27 mouse cellular contexts compared by ENCODE assay signal in genomic region chr15:82829917-82830316, GRCm38 (mm10). TPM values are rescaled to one million over a fixed set of nuclear protein-coding genes. Genes with fewer than 3 reads are reported as not detected.
A peak's percentile ranks its signal among the peaks of the same experiment; 100 is the strongest.
DNase-seq lines count a peak whose midpoint lies in the region; ATAC-seq lines count a peak whose summit lies in the region.
"Had no signal": no experiment of that assay in that cellular context is flagged by ENCODE, and none has a peak within 500 bp of the region (broad histone marks: within the 10 kb centered on the region; RNA-seq: fewer than 3 reads in every experiment).

No protein-coding gene starts in this region.

- no peaks in the 10 kb centered on the region for H3K9me3 ChIP-seq in midbrain, embryonic 11.5 days (ENCODE audit: control insufficient read depth, low read length)
- no peaks in the 10 kb centered on the region for H3K9me3 ChIP-seq in midbrain, embryonic 15.5 days
- H3K9me3 ChIP-seq: embryonic facial prominence, embryonic 10.5 days; embryonic facial prominence, embryonic 12.5 days; forebrain, embryonic 13.5 days; forebrain, embryonic 15.5 days had no signal

- intact Hi-C loops in heart, postnatal 36 days (cut with DNase I), result no loop called here

- no peak overlapping the region for H3K4me3 ChIP-seq in midbrain, embryonic 11.5 days (ENCODE audit: low read depth, low read length)
- no peak overlapping the region for H3K4me3 ChIP-seq in midbrain, embryonic 15.5 days
- H3K4me3 ChIP-seq: embryonic facial prominence, embryonic 10.5 days; embryonic facial prominence, embryonic 12.5 days; forebrain, embryonic 13.5 days; forebrain, embryonic 15.5 days had no signal

- WGBS in midbrain, embryonic 11.5 days, result 88% methylated on average over 6 of the region's 6 CpGs
- 83% methylated on average over 6 of the region's 6 CpGs for WGBS in midbrain, embryonic 15.5 days

- no peaks in the 10 kb centered on the region for H3K4me1 ChIP-seq in midbrain, embryonic 11.5 days (ENCODE audit: control insufficient read depth, insufficient read depth, low read length)
- H3K4me1 ChIP-seq in midbrain, embryonic 15.5 days, result no peaks in the 10 kb centered on the region
- H3K4me1 ChIP-seq: embryonic facial prominence, embryonic 12.5 days had no signal

- H3K27ac ChIP-seq in midbrain, embryonic 11.5 days (ENCODE audit: low read depth, low read length), result no peak overlapping the region
- no peak overlapping the region for H3K27ac ChIP-seq in midbrain, embryonic 15.5 days
- H3K27ac ChIP-seq: embryonic facial prominence, embryonic 10.5 days; embryonic facial prominence, embryonic 12.5 days; forebrain, embryonic 13.5 days; forebrain, embryonic 15.5 days had no signal

- H3K27me3 ChIP-seq in midbrain, embryonic 11.5 days (ENCODE audit: control insufficient read depth, insufficient read depth, low read length), result no peaks in the 10 kb centered on the region
- H3K27me3 ChIP-seq in midbrain, embryonic 15.5 days (replicated peaks), result no peaks in the 10 kb centered on the region
- H3K27me3 ChIP-seq: embryonic facial prominence, embryonic 12.5 days; forebrain, embryonic 13.5 days; forebrain, embryonic 15.5 days had no signal

- DNase-seq in heart, adult 11 months, result peak; percentile 37
- DNase-seq in heart, postnatal 36 days, result no peak
- peak; percentile 17 for DNase-seq in midbrain, embryonic 11.5 days (ENCODE audit: low spot score, missing footprints)
- peak; percentile 51 for DNase-seq in brain, adult 2 months (ENCODE audit: low read depth, low spot score)
- no peak for DNase-seq in adipocyte (ENCODE audit: low spot score)
- DNase-seq in embryo, embryonic 10.5 days (ENCODE audit: low spot score), result no peak
- DNase-seq: adrenal gland, adult 2 months; adrenal gland, postnatal 10 days; adrenal gland, postnatal 25 days; cerebellum, adult 11-12 months; cerebellum, adult 8-10 months; cerebellum, adult 9-11 months; cerebellum, postnatal 14 days; cerebellum, postnatal 36 days; forebrain, postnatal 0 days had no signal

- no peak for ATAC-seq in midbrain, embryonic 11.5 days (ENCODE audit: low FRiP score)
- ATAC-seq in midbrain, embryonic 15.5 days (replicated peaks), result no peak
- ATAC-seq: activated CD4-positive, CD25-positive, alpha-beta regulatory T cell, adult 4 months; forebrain, embryonic 13.5 days; forebrain, embryonic 15.5 days; forebrain, postnatal 0 days had no signal

- H3K36me3 ChIP-seq in midbrain, embryonic 11.5 days (ENCODE audit: control insufficient read depth, insufficient read depth, low read length), result no peaks in the 10 kb centered on the region
- no peaks in the 10 kb centered on the region for H3K36me3 ChIP-seq in midbrain, embryonic 15.5 days (replicated peaks)
- H3K36me3 ChIP-seq: embryonic facial prominence, embryonic 12.5 days; forebrain, embryonic 15.5 days had no signal

- no peak overlapping the region for H3K4me2 ChIP-seq in midbrain, embryonic 11.5 days
- H3K4me2 ChIP-seq in midbrain, embryonic 15.5 days, result no peak overlapping the region
- H3K4me2 ChIP-seq: embryonic facial prominence, embryonic 12.5 days; forebrain, embryonic 13.5 days; forebrain, embryonic 15.5 days had no signal

- H3K9ac ChIP-seq in midbrain, embryonic 11.5 days (ENCODE audit: low read length), result no peak overlapping the region
- H3K9ac ChIP-seq in midbrain, embryonic 15.5 days, result no peak overlapping the region
- H3K9ac ChIP-seq: embryonic facial prominence, embryonic 12.5 days; forebrain, embryonic 13.5 days; forebrain, embryonic 15.5 days; forebrain, postnatal 0 days had no signal

RNA-seq across cellular contexts. Expression of gene Cyp2d26, which starts 35.8 kb away (rescaled TPM):
- total RNA-seq in heart, postnatal 36 days (2021), result not detected
- not detected in 2 replicates for polyA plus RNA-seq in midbrain, embryonic 11.5 days (2014; fragmentation: Nextera tagmentation; extraction: Ambion mirVana)
- not detected in 2 replicates for polyA plus RNA-seq in midbrain, embryonic 15.5 days (2015; fragmentation: Nextera tagmentation; extraction: Ambion mirVana)
- total RNA-seq: adrenal gland, postnatal 25 days; common myeloid progenitor, adult 5-6 weeks; ES-E14; forebrain, postnatal 0 days; MEL had no signal
- polyA plus RNA-seq: C2C12; embryonic facial prominence, embryonic 10.5 days; embryonic facial prominence, embryonic 12.5 days; embryonic facial prominence, embryonic 14.5 days; forebrain, embryonic 11.5 days; forebrain, embryonic 15.5 days; forebrain, postnatal 0 days had no signal

Comparison
In these comparisons a context has a peak if more than half of its experiments do, and no peak if none do; other contexts are left out.
1. DNase-seq: peak in heart, adult 11 months (single experiment), midbrain, embryonic 11.5 days (single experiment) and brain, adult 2 months (single experiment); none in heart, postnatal 36 days (0 of 2), adipocyte (single experiment) and embryo, embryonic 10.5 days (single experiment).